Mouse (Mus musculus): Measurements from ENCODE around the gene Rassf1.
A peak's percentile ranks its signal among the peaks of the same experiment; 100 is the strongest.

The Rassf1 gene

DNA sequence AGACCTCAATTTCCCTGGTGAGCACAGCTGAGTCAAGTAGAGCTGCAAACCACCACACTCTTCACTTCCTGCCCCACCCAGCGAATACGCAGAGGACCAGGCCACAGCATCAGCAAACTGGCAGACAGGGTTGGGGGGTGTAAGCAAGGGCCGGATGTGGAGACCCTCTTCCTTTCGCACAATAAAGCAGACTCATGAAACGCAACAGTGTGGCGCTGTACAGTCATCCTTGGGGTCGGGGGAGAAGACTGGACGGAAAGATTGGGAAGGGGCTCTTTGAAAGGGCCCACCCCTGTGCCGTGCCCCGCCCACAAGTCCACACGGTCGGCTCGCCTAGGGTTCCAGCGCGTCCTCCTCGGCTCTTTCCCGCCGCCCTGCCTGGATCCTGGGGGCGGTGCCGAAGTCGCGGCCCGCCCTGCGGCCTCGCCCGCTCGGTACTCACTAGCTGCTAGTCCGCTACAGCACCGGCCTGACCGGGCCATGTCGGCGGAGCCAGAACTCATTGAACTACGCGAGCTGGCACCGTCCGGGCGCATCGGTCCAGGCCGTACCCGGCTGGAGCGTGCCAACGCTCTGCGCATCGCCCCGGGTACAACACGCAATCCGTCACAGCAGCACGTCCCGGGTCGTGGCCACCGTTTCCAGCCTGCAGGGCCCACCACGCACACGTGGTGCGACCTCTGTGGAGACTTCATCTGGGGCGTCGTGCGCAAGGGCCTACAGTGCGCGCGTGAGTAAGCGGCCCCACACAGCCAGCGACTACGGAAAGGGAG, at the start of gene Rassf1:
Rassf1 (plus strand) TSS at position 439 of the 773 bp plus-strand sequence.
- DNase-seq, result peak; percentile 79 to 84

DNA sequence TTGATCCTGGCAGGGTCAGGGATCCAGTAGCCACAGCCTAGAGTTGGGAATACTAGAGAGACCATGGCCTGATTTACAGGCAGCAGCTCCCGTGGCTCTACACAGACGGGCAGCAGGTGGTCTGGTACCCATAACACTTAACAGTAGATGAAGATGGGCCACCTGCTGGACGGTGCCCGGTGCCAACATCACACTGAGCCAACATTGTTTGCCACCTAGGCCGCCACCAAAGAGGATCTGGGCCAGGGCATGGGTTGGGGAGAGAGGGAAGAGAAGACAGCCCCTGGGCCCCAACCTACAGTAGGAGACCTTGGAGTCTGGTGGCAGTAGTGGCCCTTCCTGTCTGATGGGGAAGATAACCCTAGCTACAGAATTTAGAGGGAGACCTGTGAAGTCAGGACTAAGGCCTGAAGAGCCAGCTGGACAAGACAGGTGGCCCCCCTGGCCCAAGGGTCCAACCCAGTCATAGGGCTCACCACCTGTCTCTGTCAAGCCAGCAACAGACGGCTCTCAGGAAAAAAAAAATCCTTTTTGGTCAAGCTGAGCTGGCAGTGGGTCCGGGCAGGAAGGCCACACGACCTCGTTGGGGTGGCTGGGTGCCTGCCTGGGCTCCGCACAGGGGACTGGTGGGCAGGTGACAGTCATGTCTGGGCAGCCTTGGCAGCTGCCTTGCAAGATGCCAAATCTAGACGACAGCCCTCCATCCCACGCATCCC, 49.1 kb upstream of the Rassf1 start:
- DNase-seq, result no peak

DNA sequence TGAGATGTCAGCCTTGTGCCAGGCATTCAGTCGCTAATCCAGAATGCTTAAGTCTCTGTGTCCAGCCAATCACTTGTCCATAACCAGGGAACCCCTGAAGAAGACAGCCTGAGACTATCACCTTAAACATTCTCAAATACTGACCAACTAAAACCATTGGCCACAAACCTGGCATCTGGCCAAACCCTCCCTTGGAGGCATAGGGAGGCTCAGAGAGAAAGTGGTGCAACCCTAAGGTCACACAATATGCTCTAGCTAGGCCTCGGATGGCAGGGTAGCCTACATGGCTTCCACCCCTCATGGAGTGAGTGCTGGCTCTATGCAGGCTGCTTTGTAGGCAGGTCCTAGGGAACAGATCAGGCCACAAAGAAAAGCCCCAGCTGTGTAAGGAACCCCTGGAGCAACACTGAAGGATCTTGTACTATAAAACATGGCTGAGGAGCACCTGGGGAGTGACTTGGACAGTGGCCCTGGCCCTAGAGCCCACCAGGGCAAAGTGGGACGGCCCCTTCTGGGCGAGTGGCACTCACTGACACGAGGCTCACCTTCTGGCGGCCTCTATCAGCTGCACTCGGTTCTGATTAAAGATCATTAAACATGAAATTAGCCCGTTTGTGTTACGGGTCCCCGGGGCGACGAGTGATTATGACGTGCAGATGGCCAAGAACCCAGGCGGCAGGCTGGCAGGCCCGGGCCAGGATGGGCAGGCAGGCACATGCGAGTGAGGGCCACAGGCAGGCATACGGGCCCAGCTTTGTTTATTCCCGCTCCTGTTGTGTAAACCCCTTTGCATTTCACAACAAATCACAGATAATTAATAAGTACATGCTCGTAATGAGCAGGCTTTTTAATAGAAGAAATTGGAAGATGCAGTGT, 46.5 kb upstream of the Rassf1 start:
- DNase-seq, result no peak

- DNase-seq, result no peak
Measured at GRCm38 (mm10) chr9:107508266-107508665, 43.1 kb upstream of the Rassf1 start.

DNA sequence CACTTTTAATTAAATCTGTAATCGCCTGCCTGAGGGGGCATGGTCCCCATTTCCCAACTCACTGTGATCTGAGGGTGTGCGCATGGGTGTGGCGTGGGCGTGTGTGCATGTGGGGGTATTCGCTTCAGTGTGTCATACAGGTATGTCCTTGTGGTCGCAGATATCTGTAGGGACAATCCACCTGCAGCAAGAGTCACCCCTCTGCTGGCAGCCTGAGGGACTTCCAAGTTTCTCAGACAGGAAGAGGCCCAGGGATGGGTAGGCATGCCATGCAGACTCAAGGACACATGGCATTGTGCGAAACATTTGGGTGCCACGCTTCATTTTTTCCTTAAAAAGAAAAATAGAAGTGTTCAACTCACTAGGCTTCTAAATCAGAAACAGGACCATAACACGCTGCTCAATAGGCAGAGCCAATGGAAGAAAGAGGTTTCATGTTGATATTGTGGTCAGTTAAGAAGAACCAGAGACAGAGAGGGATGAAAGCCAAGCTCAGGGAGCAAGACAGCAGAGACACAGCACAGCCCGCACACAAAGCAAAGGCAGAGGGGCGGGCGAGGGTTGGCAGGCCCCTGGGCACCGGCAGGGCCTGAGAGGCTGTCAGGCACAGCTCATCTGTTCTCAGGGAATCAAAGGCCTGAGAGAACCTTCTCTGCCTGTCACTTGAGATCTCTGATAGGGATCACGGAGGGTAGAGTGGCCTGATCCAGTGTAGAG, 40.8 kb upstream of the Rassf1 start:
- DNase-seq, result no peak

DNA sequence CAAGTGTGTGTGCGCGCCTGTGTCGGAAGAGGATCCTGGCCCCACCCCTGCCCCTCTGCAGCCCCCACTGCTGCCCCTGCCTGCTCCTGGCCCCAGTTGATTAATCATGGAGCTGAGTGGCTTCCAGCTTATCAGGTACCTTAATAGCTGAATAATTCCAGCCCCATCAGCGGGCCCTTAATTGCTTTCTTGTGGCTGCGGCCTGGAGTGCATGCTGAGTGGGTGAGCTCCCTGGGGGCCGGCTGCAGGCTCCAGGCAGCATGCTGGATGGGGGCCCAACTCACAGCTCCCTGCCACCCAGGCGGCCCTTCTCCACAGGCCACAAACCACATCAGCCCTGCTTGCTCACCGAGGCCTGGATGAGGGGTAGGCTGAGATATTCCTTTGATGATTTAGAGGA, 39.9 kb upstream of the Rassf1 start:
- no peak for DNase-seq

- DNase-seq, result no peak
Measured at GRCm38 (mm10) chr9:107512326-107512725, 39.0 kb upstream of the Rassf1 start.

- DNase-seq, result peak; percentile 86 to 87
Measured at GRCm38 (mm10) chr9:107514303-107514955, 36.9 kb upstream of the Rassf1 start.

DNA sequence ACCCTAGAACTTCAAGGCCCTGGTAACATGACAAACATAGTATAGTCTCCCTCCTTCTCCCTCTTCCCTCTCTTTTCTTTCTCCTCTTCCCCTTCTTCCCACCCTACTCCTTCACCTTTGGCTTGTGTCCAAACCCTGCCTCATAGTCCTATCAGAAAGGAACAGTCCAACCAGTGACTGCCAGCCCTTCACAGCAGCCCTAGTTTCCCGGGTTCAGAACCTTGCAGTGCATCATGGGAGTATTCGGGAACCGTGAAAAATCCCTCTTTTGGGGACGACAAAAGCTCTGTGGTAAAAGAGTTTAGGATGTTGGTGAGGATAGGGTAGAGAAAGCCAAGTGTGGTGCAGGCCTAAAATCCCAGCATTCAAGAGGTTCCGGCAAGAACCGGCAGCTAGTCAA, 31.0 kb upstream of the Rassf1 start:
- DNase-seq, result no peak

DNA sequence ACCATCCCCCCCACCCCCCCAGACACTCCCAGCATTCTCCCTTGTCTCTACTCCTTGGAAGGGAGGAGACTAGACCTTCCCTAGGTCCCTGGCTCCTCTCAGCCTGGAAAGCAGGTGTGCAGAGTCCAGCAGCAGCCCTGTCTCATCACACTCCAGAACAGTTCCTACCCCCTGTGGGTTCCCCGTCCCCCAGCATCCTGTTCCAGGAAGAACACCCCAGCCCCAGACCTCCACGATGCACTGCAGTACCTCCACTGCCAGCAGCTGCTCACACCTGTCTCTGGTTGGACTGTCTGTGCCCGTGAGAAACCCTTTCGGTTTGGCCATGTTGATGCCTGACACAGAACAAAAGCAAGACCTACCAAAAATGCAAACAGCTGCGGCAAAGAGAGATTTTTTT, 30.2 kb upstream of the Rassf1 start:
- no peak for DNase-seq

DNA sequence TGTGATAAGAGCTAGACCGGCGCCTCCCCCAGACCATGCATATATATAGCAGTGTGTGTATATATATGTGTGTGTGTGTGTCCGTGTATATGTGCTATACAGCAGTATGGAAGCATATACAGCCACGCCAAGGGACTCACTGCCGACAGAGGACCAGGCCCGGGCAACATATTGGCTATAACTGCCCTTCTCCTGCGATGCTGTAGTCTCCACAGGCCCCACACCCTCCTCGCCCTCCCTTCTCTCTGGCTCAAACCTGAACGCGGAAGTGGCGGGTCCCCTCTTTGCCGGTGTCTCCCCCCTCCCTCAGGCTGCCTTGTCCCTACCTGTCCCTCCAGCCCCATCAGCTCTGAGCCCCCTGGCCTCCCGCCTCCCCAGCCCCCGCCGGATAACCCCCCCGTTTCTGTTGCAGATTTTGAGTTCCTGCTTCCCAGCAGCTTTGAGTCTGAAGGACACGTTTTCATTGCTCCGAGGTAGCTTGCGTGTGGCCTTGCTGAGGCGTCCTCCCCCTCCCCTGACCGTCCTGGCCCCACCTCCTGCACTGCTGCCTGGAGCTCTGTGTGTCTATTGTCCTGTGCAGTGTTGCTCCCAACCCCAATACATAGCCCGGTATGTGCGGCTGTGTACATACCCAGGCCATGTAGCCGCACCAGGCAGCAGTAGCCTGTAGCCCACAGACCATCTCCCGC, 29.5 kb upstream of the Rassf1 start:
- peak; percentile 36 to 44 for DNase-seq

GRCm38 (mm10) chr9:107522400-107522711, 29.0 kb upstream of the Rassf1 start:
- no peak for DNase-seq

- peak; percentile 89 to 91 for DNase-seq
Measured at GRCm38 (mm10) chr9:107526198-107527026, 24.9 kb upstream of the Rassf1 start.

- DNase-seq, result peak; percentile 88 to 90
Measured at GRCm38 (mm10) chr9:107533791-107534407, 17.5 kb upstream of the Rassf1 start, which contains the start of gene Tmem115. Gene Tmem115, plus strand, starts transcription at chr9:107533945.

GRCm38 (mm10) chr9:107534408-107535202, 16.8 kb upstream of the Rassf1 start:
- DNase-seq, result no peak

DNA sequence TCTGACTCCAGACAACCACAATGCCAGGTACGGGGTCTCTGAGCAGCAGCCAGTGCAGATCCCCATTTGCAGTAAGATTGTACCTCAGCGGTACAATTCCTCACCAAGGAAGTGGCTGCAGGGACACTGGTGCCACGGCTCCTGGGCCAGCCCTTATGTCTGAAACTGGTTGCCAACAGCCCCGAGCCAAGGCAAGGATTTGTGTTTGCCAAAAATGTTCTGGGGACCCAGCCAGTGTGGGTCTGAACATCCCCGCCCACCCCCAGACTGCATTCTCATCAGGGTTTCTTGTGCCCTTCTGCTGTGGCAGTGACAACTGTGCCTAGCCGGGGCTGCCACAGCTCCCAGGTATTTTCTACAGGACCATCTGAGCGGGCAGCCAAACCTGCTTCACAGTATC, 13.1 kb upstream of the Rassf1 start:
- DNase-seq, result no peak

GRCm38 (mm10) chr9:107538711-107539110, 12.6 kb upstream of the Rassf1 start:
- DNase-seq, result no peak

DNA sequence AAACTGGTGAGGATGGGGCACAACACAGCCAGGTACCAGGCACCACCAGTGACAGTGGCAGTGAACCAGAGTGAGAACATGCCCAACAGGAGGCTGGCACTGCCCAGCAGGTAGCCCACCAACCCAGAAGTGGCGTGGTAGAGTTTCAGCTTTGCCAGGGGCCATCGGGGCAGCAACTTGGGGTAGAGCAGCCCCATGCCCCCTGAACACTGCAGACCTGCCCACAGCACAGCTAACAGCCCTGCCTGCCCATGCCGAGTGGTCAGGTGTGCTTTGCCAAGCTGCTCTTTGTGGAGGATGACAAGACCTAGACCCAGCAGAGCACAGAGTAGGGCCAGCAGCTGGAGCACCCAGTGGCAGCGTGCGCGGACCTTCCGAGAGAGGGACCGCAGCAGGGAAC, 11.4 kb upstream of the Rassf1 start:
- DNase-seq, result no peak

DNA sequence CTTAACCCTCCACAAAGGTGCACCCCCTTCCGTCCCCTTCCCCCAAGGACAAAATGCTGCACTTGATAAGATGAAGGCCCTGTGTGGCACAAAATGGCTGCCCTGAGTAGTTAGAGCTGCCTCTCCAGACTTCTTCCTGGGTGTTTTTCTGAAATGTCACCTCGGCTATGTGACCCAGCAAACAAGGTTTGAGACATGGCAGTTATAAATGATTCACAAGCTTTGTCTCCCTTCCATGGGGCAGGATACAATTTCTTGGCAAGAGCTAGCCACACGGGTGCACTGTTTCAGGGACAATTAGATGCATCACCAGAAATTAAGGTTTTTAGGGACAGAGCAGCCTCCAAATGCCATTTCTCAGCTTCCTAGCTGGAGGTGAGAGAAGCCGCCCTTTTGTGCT, 10.9 kb upstream of the Rassf1 start:
- no peak for DNase-seq

Measured in B cell, adult 2 months (primary cell).